Mouse (Mus musculus): ENCODE measurements around the gene Sdf2.
A peak's percentile ranks its signal among the peaks of the same experiment; 100 is the strongest.
"Not testable (repeated sequence)": the region's sequence is repeated elsewhere in the genome, so short reads cannot be mapped to it uniquely, and the experiment has no call there.

DNA sequence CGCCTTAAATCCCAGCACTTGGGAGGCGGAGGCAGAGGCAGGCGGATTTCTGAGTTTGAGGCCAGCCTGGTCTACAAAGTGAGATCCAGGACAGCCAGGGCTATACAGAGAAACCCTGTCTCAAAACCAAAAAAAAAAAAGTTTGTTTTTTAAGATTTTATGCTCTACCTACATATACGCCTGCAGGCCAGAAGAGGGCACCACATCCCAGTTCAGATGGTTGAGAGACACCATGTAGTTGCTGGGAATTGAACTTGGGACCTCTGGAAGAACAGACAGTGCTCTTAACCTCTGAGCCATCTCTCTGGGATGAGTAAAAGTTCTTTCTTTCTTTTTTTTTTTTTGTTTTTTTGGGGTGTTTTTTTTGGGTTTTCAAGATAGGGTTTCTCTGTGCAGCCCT lies 30.6 kb downstream of the Sdf2 start:
- peak; percentile 33 for TF ChIP-seq CTCF (conservative IDR thresholded peaks at IDR 0.05; ENCODE audit: low read length)
- not testable (repeated sequence) for TF ChIP-seq POU5F1, NANOG (IDR thresholded peaks at IDR 0.05; ENCODE audit: borderline replicate concordance, low read length)
